Mouse (Mus musculus) left cerebral cortex, postnatal 10 days (tissue): Measurements from ENCODE around the gene Fam98a. TPM values are rescaled to one million over a fixed set of nuclear protein-coding genes. Genes with fewer than 3 reads are reported as not detected.
A peak's percentile ranks its signal among the peaks of the same experiment; 100 is the strongest.

ENCODE experiments used
- DNase-seq, 2 experiments: peaks; one replicate each; pipeline ENCODE4 v3.0.0; 2021 to 2022; ENCODE audit warnings: low spot score in 2 of 2, mixed read lengths in 1 of 2; ENCODE audit errors: extremely low spot score in 1 of 2
- intact Hi-C: fragments of 180-260 bp; cut with DNase I; formaldehyde crosslinking; loops from one replicate; pipeline ENCODE4 v1.15.1; 2025
- total RNA-seq, 2 experiments: library from RNA; stranded (reverse); gene quantifications; 2 replicates each; pipeline ENCODE4 v1.2.3; 2021

Gene Fam98a
- total RNA-seq, result 10 to 100 TPM; 52.9 to 61.7 TPM

- intact Hi-C loops, result no loop called here
- peak; percentile 97 to 99 for DNase-seq
Observed at GRCm38 (mm10) chr17:75551512-75552400, at the start of gene Fam98a. Gene Fam98a, minus strand, starts transcription at chr17:75551946.

GRCm38 (mm10) chr17:75598652-75599051, 46.9 kb upstream of the Fam98a start:
- intact Hi-C loops, result no loop called here
- DNase-seq, result no peak

- intact Hi-C loops, result no loop called here
Observed at GRCm38 (mm10) chr17:75582738-75583137, 31.0 kb upstream of the Fam98a start.

GRCm38 (mm10) chr17:75575608-75576007, 23.9 kb upstream of the Fam98a start:
- DNase-seq, result no peak
- intact Hi-C loops, result no loop called here

More at GRCm38 (mm10) chr17:75582738-75583137, 31.0 kb upstream of the Fam98a start:
- DNase-seq, result no peak

- DNase-seq, result no peak
- intact Hi-C loops, result no loop called here
Observed at GRCm38 (mm10) chr17:75558041-75558440, 6.3 kb upstream of the Fam98a start.

GRCm38 (mm10) chr17:75557031-75557430, 5.3 kb upstream of the Fam98a start:
- no peak for DNase-seq
- intact Hi-C loops, result no loop called here

GRCm38 (mm10) chr17:75550771-75551413, 854 bp downstream of the Fam98a start:
- intact Hi-C loops, result no loop called here
- peak in 1 of 2 experiments; percentile 25 for DNase-seq

GRCm38 (mm10) chr17:75544262-75544661, 7.5 kb downstream of the Fam98a start:
- peak in 1 of 2 experiments; percentile 38 for DNase-seq
- intact Hi-C loops, result loop anchor here (10.0 kb wide), 1 partner anchor 529 kb away; no protein-coding TSS in a partner anchor

- DNase-seq, result no peak
- intact Hi-C loops, result loop anchor here (10.0 kb wide), 1 partner anchor 529 kb away; no protein-coding TSS in a partner anchor
Observed at GRCm38 (mm10) chr17:75543434-75543833, 8.3 kb downstream of the Fam98a start.

- intact Hi-C loops, result loop anchor here (10.0 kb wide), 3 partner anchors 135 to 725 kb away; no protein-coding TSS in a partner anchor
- DNase-seq, result no peak
Observed at GRCm38 (mm10) chr17:75539841-75540240, 11.9 kb downstream of the Fam98a start.

- DNase-seq, result no peak
- intact Hi-C loops, result loop anchor here (10.0 kb wide), 2 partner anchors 134 to 724 kb away; no protein-coding TSS in a partner anchor
Observed at GRCm38 (mm10) chr17:75539130-75539529, 12.6 kb downstream of the Fam98a start.

GRCm38 (mm10) chr17:75538431-75538830, 13.3 kb downstream of the Fam98a start:
- DNase-seq, result no peak
- intact Hi-C loops, result loop anchor here (10.0 kb wide), 2 partner anchors 134 to 724 kb away; no protein-coding TSS in a partner anchor

- intact Hi-C loops, result loop anchor here (2.0 to 10.0 kb wide), 3 partner anchors 132 to 722 kb away; no protein-coding TSS in a partner anchor
- DNase-seq, result no peak
Observed at GRCm38 (mm10) chr17:75537050-75537445, 14.7 kb downstream of the Fam98a start.

GRCm38 (mm10) chr17:75536396-75537049, 15.2 kb downstream of the Fam98a start:
- intact Hi-C loops, result loop anchor here (2.0 to 10.0 kb wide), 3 partner anchors 132 to 722 kb away; no protein-coding TSS in a partner anchor
- peak in 1 of 2 experiments; percentile 61 for DNase-seq

GRCm38 (mm10) chr17:75535612-75536011, 16.1 kb downstream of the Fam98a start:
- intact Hi-C loops, result loop anchor here (2.0 to 10.0 kb wide), 3 partner anchors 131 to 721 kb away; no protein-coding TSS in a partner anchor
- DNase-seq, result no peak

- no peak for DNase-seq
- intact Hi-C loops, result loop anchor here (10.0 kb wide), 2 partner anchors 130 to 720 kb away; no protein-coding TSS in a partner anchor
Observed at GRCm38 (mm10) chr17:75534314-75535020, 17.3 kb downstream of the Fam98a start.

GRCm38 (mm10) chr17:75532469-75532986, 19.2 kb downstream of the Fam98a start:
- intact Hi-C loops, result loop anchor here (10.0 kb wide), 2 partner anchors 128 to 718 kb away; no protein-coding TSS in a partner anchor
- no peak for DNase-seq
